In genomic region chr7:25681341-25682231, GRCm38 (mm10) we compare ENCODE assay signal across 8 mouse cellular contexts. TPM values are rescaled to one million over a fixed set of nuclear protein-coding genes. Genes with fewer than 3 reads are reported as not detected.
DNase-seq lines count a peak whose midpoint lies in the region; ATAC-seq lines count a peak whose summit lies in the region.

No protein-coding gene starts in this region.

- DNase-seq in lung, postnatal 14 days: no peak
- DNase-seq in thymus, postnatal 0 days (ENCODE audit: low spot score): peak; percentile 79
- no peak for DNase-seq in left cerebral cortex, postnatal 25 days (ENCODE audit: low spot score in 2 of 2)
- no peak for DNase-seq in right cerebral cortex, postnatal 4 days
- no peak for DNase-seq in lung, postnatal 4 days

- WGBS in lung, embryonic 15.5 days: 56% methylated on average over 15 of the region's 15 CpGs
- WGBS in forebrain, embryonic 12.5 days: 66% methylated on average over 15 of the region's 15 CpGs
- WGBS in liver, embryonic 15.5 days (ENCODE audit: insufficient replicate concordance): 13% methylated on average over 15 of the region's 15 CpGs

- H3K9ac ChIP-seq in lung, embryonic 15.5 days: no peak overlapping the region
- no peak overlapping the region for H3K9ac ChIP-seq in forebrain, embryonic 12.5 days
- H3K9ac ChIP-seq in liver, embryonic 15.5 days: peak overlapping the region; percentile 72

- intact Hi-C loops in left cerebral cortex, postnatal 25 days (cut with DNase I): loop anchor here (2.0 kb wide), 1 partner anchor 29 kb away; no protein-coding TSS in a partner anchor

- no peak overlapping the region for H3K27ac ChIP-seq in lung, embryonic 15.5 days
- H3K27ac ChIP-seq in forebrain, embryonic 12.5 days: no peak overlapping the region
- peak overlapping the region; percentile 97 for H3K27ac ChIP-seq in liver, embryonic 15.5 days (replicated peaks)

- no peak for ATAC-seq in lung, embryonic 15.5 days (ENCODE audit: borderline replicate concordance, extremely low read depth, low FRiP score, low TSS enrichment)
- ATAC-seq in forebrain, embryonic 12.5 days (ENCODE audit: low FRiP score): peak; percentile 12; the same call in 1 of the 2 replicates
- no peak for ATAC-seq in liver, embryonic 15.5 days (ENCODE audit: insufficient read depth)

- peak overlapping the region; percentile 54 for H3K4me3 ChIP-seq in lung, embryonic 15.5 days
- H3K4me3 ChIP-seq in forebrain, embryonic 12.5 days (replicated peaks): peak overlapping the region; percentile 65
- H3K4me3 ChIP-seq in liver, embryonic 15.5 days (replicated peaks): peak overlapping the region; percentile 77

- H3K4me1 ChIP-seq in lung, embryonic 15.5 days: peaks cover 24% of the 10 kb centered on the region
- peaks cover 20% of the 10 kb centered on the region for H3K4me1 ChIP-seq in forebrain, embryonic 12.5 days
- H3K4me1 ChIP-seq in liver, embryonic 15.5 days (replicated peaks): peaks cover 76% of the 10 kb centered on the region

- peak overlapping the region; percentile 57; the same call in 1 of the 2 replicates for H3K4me2 ChIP-seq in lung, embryonic 15.5 days
- H3K4me2 ChIP-seq in forebrain, embryonic 12.5 days: peak overlapping the region; percentile 62
- peak overlapping the region; percentile 73 for H3K4me2 ChIP-seq in liver, embryonic 15.5 days

- peaks cover 7% of the 10 kb centered on the region; the same call in 1 of the 2 replicates for H3K27me3 ChIP-seq in lung, embryonic 15.5 days
- peaks cover 25% of the 10 kb centered on the region for H3K27me3 ChIP-seq in forebrain, embryonic 12.5 days
- peaks cover 1% of the 10 kb centered on the region for H3K27me3 ChIP-seq in liver, embryonic 15.5 days

- no peaks in the 10 kb centered on the region for H3K9me3 ChIP-seq in lung, embryonic 15.5 days
- H3K9me3 ChIP-seq in forebrain, embryonic 12.5 days: no peaks in the 10 kb centered on the region
- H3K9me3 ChIP-seq in liver, embryonic 15.5 days (replicated peaks): no peaks in the 10 kb centered on the region

- H3K36me3 ChIP-seq in lung, embryonic 15.5 days: no peaks in the 10 kb centered on the region
- peaks cover 8% of the 10 kb centered on the region; the same call in 1 of the 2 replicates for H3K36me3 ChIP-seq in forebrain, embryonic 12.5 days (replicated peaks)
- no peaks in the 10 kb centered on the region for H3K36me3 ChIP-seq in liver, embryonic 15.5 days (replicated peaks)

RNA-seq across cellular contexts. Expression of gene B9d2, which starts 1.0 kb away (rescaled TPM):
- polyA plus RNA-seq in lung, embryonic 15.5 days (2015; fragmentation: Nextera tagmentation; extraction: Ambion mirVana): 26.8 and 30.9 TPM in 2 replicates
- polyA plus RNA-seq in forebrain, embryonic 12.5 days (2016; fragmentation: Nextera tagmentation; extraction: Ambion mirVana): 31.3 and 31.6 TPM in 2 replicates
- 19.9 and 23.2 TPM in 2 replicates for polyA plus RNA-seq in liver, embryonic 15.5 days (2015; fragmentation: Nextera tagmentation; extraction: Ambion mirVana)
- 67.9 and 68.3 TPM in 2 replicates for polyA plus RNA-seq in thymus, postnatal 0 days (2015; fragmentation: Nextera tagmentation; extraction: Ambion mirVana)
- 10 to 100 TPM; 23.5 to 24.9 TPM for total RNA-seq in left cerebral cortex, postnatal 25 days (2021)

RNA-seq across cellular contexts. Expression of gene Tgfb1, which starts 5.2 kb away (rescaled TPM):
- 2.9 and 3.5 TPM in 2 replicates for polyA plus RNA-seq in lung, embryonic 15.5 days (2015; fragmentation: Nextera tagmentation; extraction: Ambion mirVana)
- 1.3 and 1.6 TPM in 2 replicates for polyA plus RNA-seq in forebrain, embryonic 12.5 days (2016; fragmentation: Nextera tagmentation; extraction: Ambion mirVana)
- polyA plus RNA-seq in liver, embryonic 15.5 days (2015; fragmentation: Nextera tagmentation; extraction: Ambion mirVana): 5.0 and 6.0 TPM in 2 replicates
- 8.5 and 11.6 TPM in 2 replicates for polyA plus RNA-seq in thymus, postnatal 0 days (2015; fragmentation: Nextera tagmentation; extraction: Ambion mirVana)
- total RNA-seq in left cerebral cortex, postnatal 25 days (2021): 1 to 10 TPM; 9.3 to 9.4 TPM

RNA-seq across cellular contexts. Expression of gene Tmem91, which starts 6.6 kb away (rescaled TPM):
- 2.1 and 2.6 TPM in 2 replicates for polyA plus RNA-seq in lung, embryonic 15.5 days (2015; fragmentation: Nextera tagmentation; extraction: Ambion mirVana)
- polyA plus RNA-seq in forebrain, embryonic 12.5 days (2016; fragmentation: Nextera tagmentation; extraction: Ambion mirVana): 3.2 and 4.0 TPM in 2 replicates
- 0.96 and 1.0 TPM in 2 replicates for polyA plus RNA-seq in liver, embryonic 15.5 days (2015; fragmentation: Nextera tagmentation; extraction: Ambion mirVana)
- polyA plus RNA-seq in thymus, postnatal 0 days (2015; fragmentation: Nextera tagmentation; extraction: Ambion mirVana): 4.0 and 6.3 TPM in 2 replicates
- 10 to 100 TPM; 33.1 to 36.3 TPM for total RNA-seq in left cerebral cortex, postnatal 25 days (2021)

RNA-seq across cellular contexts. Expression of gene Exosc5, which starts 22.6 kb away (rescaled TPM):
- polyA plus RNA-seq in lung, embryonic 15.5 days (2015; fragmentation: Nextera tagmentation; extraction: Ambion mirVana): 75.7 and 78.7 TPM in 2 replicates
- polyA plus RNA-seq in forebrain, embryonic 12.5 days (2016; fragmentation: Nextera tagmentation; extraction: Ambion mirVana): 49.8 and 51.1 TPM in 2 replicates
- 46.1 and 50.8 TPM in 2 replicates for polyA plus RNA-seq in liver, embryonic 15.5 days (2015; fragmentation: Nextera tagmentation; extraction: Ambion mirVana)
- 146 and 147 TPM in 2 replicates for polyA plus RNA-seq in thymus, postnatal 0 days (2015; fragmentation: Nextera tagmentation; extraction: Ambion mirVana)
- 10 to 100 TPM; 24.0 to 24.4 TPM for total RNA-seq in left cerebral cortex, postnatal 25 days (2021)

RNA-seq across cellular contexts. Expression of gene Bckdha, which starts 22.8 kb away (rescaled TPM):
- 55.9 and 57.0 TPM in 2 replicates for polyA plus RNA-seq in lung, embryonic 15.5 days (2015; fragmentation: Nextera tagmentation; extraction: Ambion mirVana)
- 36.1 and 38.1 TPM in 2 replicates for polyA plus RNA-seq in forebrain, embryonic 12.5 days (2016; fragmentation: Nextera tagmentation; extraction: Ambion mirVana)
- 30.2 and 39.3 TPM in 2 replicates for polyA plus RNA-seq in liver, embryonic 15.5 days (2015; fragmentation: Nextera tagmentation; extraction: Ambion mirVana)
- 63.8 and 69.1 TPM in 2 replicates for polyA plus RNA-seq in thymus, postnatal 0 days (2015; fragmentation: Nextera tagmentation; extraction: Ambion mirVana)
- 10 to 100 TPM; 31.8 to 33.8 TPM for total RNA-seq in left cerebral cortex, postnatal 25 days (2021)
